Mouse (Mus musculus): Measurements from ENCODE around the gene Rpl12.

The Rpl12 gene

GRCm38 (mm10) chr2:32961192-32961995 lies at the start of gene Rpl12, which contains the start of gene Lrsam1:
TSS of gene Rpl12 (plus strand) at chr2:32961559.
TSS of gene Lrsam1 (minus strand) at chr2:32961614.
- peak; percentile 100 for DNase-seq

- DNase-seq = no peak
These were observed 49.6 kb upstream of the Rpl12 start for GRCm38 (mm10) chr2:32911639-32912182.

- peak; percentile 95 for DNase-seq
These were observed 49.1 kb upstream of the Rpl12 start for GRCm38 (mm10) chr2:32912210-32912804.

GRCm38 (mm10) chr2:32914362-32914761 lies 47.0 kb upstream of the Rpl12 start:
- DNase-seq = peak; percentile 95

GRCm38 (mm10) chr2:32914896-32915295 lies 46.5 kb upstream of the Rpl12 start:
- DNase-seq = peak; percentile 99

GRCm38 (mm10) chr2:32917526-32917925 lies 43.8 kb upstream of the Rpl12 start:
- peak; percentile 98 for DNase-seq

- DNase-seq = no peak
These were observed 43.0 kb upstream of the Rpl12 start for GRCm38 (mm10) chr2:32918391-32918790.

GRCm38 (mm10) chr2:32921235-32921634 lies 40.1 kb upstream of the Rpl12 start:
- no peak for DNase-seq

GRCm38 (mm10) chr2:32921801-32922380 lies 39.5 kb upstream of the Rpl12 start:
- DNase-seq = peak; percentile 93

GRCm38 (mm10) chr2:32922564-32922963 lies 38.8 kb upstream of the Rpl12 start:
- peak; percentile 91 for DNase-seq

- DNase-seq = peak; percentile 91
These were observed 37.7 kb upstream of the Rpl12 start for GRCm38 (mm10) chr2:32923551-32924250.

GRCm38 (mm10) chr2:32924306-32924844 lies 37.0 kb upstream of the Rpl12 start:
- DNase-seq = no peak

GRCm38 (mm10) chr2:32926330-32927075 lies 34.9 kb upstream of the Rpl12 start:
- DNase-seq = no peak

GRCm38 (mm10) chr2:32927624-32928234 lies 33.6 kb upstream of the Rpl12 start:
- peak; percentile 96 for DNase-seq

GRCm38 (mm10) chr2:32928235-32928946 lies 33.0 kb upstream of the Rpl12 start:
- peak; percentile 97 for DNase-seq

GRCm38 (mm10) chr2:32928947-32929829 lies 32.2 kb upstream of the Rpl12 start:
- peak; percentile 92 for DNase-seq

GRCm38 (mm10) chr2:32931730-32932129 lies 29.6 kb upstream of the Rpl12 start:
- DNase-seq = no peak

GRCm38 (mm10) chr2:32938741-32939140 lies 22.6 kb upstream of the Rpl12 start:
- DNase-seq = no peak

GRCm38 (mm10) chr2:32939418-32939817 lies 21.9 kb upstream of the Rpl12 start:
- DNase-seq = no peak

GRCm38 (mm10) chr2:32940483-32940882 lies 20.9 kb upstream of the Rpl12 start:
- no peak for DNase-seq
